Mouse (Mus musculus) cerebellum, postnatal 4 days (tissue): Measurements from ENCODE around the gene Ddc.

Experiments
- DNase-seq, 2 experiments: peaks; one replicate each; pipeline ENCODE4 v3.0.0; 2022; ENCODE audit warnings: low spot score in 2 of 2, mixed read lengths in 1 of 2

Ddc gene

DNA sequence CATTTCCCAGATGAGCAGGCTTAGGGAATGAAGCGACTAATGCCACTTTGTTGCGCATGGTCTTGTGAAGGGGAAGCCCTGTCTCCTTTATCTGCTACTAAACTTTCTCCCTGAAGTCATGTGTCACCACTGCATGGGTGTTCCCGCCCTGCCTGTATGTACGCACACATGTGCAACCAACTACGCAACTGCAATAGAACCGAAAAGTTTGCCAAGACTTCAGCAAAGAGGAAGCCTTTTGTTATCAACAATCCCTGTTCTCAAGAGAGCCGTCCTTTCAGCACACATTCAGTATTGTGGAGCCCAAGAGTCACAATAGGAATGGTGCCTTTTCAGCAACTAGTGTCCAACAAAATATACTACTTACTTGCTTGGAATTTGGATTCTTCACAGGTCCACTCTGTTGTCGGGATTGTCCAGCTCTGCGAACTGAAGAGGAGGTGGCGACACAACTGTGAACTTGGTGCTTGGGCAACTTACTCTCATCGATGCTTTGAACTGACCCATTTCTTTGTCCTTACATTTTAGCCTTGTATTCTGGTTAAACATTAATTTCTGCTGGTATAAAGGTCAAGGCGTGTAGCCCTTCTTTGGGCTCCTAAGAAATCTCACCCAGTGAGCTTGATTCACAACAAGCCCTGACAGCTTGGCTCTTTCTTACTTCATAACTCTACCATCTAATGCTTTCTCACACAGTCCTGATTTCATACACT is at the start of gene Ddc:
TSS of gene Ddc (minus strand) at position 500 of the 713 bp plus-strand sequence.
- no peak for DNase-seq

DNA sequence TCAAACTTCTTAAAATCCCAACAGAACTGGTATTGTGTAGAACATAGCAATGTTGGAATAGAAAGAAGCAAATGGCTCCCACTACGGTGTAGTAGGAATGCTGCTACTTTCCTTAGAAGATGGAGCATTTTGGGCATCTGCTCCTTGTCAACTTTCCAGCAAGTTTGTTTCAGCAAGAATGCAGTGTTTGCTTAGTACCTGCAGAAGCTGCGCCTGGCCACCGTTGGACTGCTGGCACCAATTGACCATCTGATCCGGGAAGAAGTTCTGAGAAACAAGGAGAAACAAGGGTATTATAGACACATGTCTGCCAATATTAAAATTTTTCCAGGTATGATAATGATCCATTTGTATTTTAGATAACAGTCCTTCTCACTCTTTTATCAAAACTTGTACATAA is 47.8 kb upstream of the Ddc start:
- DNase-seq, result no peak

DNA sequence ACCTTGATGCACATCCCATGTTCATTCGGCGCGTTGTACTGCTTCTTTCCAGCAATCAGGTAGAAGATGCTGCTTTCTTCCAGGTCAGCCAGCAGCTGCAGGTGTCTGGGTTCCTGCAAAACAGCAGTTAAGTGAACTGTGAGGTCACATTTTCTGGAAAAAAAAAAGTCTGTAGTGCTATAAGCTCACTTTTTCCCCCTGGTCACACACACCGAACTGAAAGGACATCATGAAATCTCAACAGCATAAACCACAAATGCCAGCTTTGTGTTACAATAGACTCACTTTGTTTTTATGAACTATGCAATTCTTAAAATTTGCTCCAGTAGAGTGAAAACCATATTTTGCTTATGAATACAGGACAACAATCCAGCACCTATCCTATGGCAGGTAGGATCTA is 46.9 kb upstream of the Ddc start:
- DNase-seq, result no peak

DNA sequence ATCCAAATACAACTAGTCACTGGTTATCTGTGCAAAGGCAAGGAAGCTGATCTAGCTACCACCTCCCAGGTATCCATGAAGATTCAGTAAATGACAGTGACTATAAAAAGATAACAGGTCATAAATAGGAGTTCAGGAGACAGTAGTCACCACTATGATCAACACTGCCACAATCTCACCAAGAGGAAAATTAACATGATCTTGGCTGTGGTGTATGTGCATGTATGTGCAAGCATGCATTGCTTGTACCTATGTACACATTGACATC is 46.1 kb upstream of the Ddc start:
- no peak for DNase-seq

DNA sequence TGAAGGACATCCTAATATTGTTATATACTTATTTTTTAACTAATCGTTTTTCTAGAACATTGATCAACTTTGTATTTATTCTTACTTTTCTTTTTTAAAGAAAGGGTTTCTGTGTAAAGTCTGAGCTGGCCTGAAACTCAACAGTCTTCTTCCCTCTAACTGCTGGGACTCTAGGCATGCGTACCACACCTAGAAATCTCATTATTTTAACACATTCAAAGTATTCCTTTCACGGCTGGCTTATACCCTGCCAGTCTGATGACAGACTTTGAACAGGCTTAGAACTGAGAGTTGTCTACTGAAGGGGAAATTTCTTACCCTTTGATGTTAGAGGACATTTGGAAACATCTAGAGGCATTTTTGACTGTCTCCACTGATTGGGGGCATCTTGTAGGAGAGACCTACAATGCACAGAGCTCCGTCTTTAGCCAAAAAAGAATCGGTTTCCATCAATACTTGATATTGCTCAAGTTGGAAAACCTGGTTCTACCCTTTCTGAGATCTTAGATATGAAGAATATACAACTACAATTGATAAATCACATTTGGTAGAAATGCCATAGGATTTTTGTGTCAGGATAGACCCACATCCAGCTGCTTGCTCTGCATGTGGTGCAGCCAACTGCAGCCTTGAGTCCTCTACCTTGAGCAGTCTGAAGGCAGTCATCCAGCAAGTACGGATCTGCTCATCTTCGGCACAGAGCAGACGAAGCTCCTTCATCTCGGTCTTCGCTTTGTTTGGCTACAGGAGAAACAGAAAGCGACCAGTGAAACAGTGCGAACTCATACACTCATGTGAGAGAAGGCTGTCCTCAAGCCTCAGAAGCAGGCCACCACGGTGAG is 45.5 kb upstream of the Ddc start:
- DNase-seq, result no peak

DNA sequence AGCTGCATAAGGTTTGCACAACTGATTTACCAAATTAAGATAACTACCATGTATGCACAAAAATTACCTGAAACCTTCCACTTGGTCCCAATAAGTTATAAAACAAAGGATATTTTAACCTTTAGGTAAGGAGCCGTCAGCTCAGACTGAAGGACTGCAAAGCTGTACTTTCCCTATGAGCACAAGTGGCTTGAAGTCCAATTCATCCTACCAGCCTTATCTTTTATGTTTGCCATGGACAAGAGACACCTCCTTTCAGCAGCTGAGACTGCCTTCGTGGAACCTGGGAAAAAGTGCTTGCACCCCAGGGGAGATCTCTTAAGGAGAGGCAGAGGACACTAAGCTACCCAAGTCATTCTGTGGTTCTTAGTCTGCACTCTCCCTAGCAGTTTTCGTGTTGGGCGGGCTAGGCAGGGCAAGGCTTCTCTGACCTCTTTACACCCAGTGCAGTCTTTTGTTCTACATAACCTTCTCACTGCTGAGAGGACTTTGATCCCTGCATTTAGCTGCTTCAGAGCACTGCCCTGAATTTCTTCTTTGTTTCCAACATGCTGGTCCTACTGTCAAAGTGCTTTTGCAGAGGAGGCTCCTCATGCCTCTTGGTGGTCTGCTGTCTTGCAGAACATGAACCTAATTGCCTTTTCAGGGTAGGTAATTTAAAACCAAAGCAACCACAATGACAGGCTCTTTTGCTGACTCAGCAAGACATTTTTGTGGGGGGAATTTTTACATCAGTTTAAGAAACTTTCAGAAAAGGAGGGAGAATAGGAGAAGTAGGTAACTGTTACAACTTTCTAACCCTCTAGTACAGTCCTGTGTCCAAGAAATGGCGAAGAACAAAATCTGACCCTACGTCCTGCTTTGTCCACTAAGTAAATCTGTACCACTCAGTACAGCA is 44.6 kb upstream of the Ddc start:
- DNase-seq, result no peak

DNA sequence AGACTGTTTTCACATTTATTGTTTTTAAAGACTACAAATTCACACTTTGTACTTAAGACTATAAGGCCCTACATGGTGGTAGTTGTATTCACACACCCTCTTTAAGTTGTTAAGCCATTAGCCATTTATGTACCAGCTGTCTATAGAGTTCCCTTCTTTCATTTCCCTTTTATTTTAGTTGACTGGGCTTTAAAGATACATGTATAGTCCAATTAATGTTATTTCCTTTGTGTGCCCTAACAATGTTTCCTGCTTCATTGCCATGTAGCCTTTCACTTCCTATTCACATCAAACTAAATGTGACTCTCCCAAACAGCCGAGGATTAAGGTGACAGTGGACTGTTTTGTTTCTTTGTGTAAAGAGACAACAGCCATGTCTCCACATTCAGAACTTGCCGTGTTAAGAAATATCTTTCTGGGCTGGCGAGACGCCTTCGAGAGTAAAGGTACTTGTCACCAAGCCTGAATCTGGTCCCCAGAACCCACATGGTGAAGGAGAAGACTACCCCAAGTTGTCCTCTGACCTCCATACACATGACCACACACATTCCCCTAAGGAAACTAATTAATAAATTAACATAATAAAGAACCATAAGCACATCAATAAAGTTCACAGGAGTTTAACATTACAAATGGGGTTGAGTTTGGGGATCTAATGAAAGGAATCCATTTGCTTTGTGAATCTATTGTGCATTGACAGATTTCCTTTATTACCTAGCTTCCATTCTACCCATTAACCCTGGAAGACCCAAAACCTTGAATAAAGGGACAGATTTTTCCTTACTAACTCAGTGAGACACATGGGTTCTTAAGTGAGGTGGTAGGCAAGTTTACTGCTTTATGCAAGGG is 43.1 kb upstream of the Ddc start:
- DNase-seq, result no peak

DNA sequence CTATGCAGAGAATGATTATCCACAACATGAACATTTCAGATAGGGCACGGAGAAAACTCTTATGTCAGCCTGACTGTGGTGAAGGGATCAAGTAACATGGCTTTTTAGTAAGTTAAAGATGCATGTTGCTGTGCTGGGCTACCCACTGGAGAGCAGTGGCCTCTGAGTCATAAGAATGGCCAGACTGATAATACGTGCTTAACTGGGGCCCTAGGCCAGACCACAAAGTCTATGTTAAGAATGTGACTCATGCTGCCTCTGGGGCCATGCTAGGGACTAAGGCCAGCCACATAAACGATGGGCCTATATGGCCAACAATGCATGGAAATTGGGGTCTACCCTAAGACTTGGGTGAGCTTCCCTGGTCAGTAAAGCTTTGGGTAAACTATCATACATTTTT is 41.7 kb upstream of the Ddc start:
- no peak for DNase-seq

DNA sequence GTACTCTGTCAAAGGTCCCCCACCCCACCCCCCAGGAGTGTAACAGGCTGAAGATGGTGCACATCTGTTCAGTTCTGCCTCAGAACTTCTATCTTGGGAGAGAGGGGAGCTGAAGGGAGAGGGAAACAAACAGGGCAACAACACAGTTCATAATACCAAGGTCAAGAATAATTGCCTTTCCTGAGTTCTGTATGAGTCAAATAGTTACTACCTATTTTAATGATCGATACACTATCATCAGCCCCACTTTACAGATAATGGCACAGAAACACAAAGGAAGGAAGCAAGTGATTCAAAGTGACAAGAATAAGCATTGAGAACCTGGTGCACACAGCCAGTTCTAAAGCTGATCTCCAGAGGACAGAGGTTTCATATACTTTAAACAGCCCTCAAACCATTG is 40.6 kb upstream of the Ddc start:
- DNase-seq, result no peak

DNA sequence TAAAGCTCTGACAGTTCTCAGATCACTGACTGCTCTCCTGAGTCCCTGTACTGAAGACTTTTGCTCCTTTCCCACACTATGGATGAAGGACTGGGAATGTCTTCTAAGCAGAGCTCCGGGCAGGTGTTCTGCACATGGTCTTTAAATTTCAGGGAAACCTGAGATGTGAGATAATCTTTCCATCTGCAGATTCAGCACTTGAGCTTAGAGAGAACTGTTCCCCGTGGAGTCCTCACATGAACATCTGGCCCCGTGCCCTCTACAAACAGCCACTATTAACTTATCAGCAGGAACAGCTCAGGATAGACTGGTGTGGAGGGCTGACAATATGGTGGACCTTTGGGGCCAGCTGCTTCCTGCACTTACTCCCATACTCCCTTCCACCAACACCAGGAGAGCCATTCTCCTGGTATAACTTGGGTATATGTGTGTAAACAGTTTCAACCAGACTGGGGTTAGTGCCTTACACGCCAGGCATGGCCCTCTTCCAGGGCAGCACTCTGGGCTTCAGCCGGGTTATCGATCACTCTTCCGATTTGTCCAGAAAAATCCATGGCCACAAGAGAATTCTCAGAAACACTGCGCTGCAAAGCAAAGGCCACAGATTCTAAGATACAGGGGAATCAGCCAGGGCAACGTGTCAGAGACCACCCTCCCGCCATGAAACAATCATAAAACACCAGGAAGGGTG is 39.5 kb upstream of the Ddc start:
- no peak for DNase-seq

DNA sequence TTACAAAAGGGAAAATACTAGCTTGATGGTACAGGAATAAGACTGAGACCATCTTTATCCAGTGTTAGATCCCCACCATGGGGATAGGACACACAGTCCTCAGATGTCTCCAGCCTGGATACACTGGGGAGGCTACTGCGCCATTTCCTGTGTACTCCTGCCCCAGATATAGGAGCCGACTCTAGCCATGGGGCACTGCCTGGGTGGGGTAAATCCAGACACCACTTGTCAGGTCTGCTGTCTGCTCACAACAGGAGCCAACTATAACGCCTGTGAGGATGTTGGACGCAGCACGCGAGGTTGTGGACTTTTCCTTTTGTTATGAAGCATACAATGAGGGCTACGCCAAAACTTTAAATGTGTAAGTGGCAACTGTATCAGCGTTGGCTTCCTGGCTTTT is 36.9 kb upstream of the Ddc start:
- no peak for DNase-seq

DNA sequence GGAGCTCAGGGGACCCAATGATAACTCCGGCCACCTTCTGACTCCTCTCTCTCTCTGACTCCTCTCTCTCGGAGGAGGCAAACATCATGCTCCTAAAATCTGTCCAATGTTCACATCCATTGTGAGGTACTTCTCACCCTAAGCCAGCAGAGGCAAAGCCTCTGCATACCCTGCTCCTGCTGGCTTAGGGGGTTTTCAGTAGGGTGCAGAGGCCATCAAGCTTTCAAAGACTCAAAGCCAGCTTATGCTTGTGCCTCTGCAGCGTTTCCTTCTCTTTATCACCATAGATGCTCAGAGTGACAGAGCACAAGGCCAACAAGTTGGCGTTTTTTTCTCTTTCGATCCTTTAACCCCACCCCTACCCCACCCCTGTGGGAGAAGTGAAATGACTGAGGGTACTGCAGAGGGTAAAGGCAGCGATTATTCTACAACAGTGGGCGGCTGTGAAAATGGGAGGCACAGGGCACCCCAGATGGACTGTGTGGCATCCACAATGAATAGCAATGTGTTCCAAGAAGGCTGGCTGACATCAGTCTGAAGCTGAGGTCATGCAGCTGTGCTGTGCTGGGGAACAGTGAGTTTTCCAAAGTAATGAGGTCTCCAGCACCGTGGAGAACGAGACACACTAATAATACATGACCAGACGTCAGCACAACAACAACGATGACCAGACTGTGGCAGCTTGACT is 34.3 kb upstream of the Ddc start:
- no peak for DNase-seq

DNA sequence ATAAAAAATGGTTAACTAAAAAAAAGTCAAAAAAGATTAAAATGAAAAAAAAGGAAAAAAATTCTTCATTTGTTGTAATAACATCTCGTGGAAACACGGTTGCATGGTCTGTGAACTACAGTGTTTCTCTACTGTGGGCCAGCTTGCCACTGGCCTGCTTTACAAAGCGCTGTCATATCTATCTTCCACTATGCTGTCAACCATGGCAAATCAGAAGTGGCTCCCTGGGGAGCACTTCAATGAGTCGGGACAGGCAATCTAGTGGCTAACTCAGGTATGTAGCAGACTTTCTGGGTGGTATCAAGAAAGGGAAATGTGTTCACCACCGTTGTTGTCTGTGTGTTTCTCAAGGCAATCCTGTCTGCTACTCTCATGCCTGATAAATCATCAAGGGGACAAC is 33.7 kb upstream of the Ddc start:
- DNase-seq, result no peak

DNA sequence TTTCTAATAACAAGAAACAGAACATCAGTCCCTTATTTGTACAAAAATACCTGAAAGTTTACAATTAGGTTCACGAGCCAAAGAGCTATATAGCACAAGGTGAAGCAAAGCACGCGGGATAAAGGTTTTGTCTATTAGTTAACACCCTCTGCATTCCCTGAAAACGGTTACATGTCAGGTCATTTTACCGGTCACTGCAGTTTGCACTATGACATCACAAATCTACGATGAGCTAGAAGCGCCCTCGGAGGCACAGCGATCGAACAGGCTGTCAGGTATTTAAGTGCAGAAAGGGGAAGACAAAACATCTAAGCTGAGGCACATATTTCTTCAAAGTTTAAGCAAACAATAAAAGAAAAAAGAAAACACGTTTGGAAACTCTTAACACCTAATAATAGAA is 32.6 kb upstream of the Ddc start:
- no peak for DNase-seq

DNA sequence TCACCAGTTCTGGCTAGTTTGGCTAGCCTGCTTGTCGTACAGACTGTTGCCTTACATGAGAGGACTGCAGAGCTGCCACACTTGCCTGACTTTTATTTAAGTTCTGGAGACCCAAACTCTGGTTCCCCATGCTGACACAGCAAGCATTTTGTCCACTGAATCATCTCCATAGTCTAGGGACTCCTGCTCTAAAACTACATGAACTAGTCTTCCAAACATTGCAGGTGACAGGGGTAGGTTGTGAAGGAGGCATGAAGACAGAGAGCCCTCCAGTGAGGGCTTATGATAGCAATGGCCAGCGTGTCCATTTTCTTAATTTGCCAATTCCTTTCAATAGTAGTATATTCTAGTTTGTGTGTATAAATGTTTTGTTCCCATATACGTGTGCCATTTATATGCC is 31.1 kb upstream of the Ddc start:
- DNase-seq, result no peak

DNA sequence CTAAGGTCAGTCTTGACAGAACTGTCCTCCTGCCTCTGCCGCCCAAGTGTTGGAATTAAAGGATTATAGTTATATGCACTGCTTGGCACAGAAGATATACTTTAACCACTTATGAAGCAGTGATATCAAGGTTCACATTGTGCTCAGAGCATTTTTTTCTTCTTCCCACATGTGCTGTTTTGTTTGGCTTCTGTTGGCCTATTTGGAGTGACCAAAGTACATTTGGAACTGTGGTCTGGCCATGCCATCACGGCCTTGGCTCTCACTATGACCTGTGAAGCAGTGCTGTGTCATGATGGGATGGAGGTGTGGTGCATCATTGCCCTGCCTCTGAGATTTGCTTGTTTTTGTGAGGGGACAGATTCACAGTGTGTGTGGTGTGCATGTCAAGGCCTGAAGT is 30.6 kb upstream of the Ddc start:
- no peak for DNase-seq

DNA sequence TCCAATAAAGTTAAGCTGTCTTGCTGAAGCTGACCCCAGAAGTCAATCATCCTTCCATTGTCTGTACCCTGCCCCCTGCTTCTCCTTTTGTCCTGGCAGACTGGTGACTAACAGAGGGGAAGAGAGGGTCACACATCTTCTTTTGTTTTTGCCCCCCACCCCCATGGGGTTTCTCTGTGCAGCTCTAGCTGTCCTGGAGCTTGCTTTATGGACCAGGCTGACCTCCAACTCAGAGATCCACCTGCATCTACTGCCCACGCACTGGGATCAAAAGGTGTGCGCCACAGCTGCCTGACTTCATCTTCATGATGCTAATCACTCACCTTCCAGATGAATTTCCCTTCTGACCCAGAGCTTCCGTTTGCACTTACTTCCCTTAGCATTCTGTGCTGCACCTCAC is 26.0 kb upstream of the Ddc start:
- no peak for DNase-seq

DNA sequence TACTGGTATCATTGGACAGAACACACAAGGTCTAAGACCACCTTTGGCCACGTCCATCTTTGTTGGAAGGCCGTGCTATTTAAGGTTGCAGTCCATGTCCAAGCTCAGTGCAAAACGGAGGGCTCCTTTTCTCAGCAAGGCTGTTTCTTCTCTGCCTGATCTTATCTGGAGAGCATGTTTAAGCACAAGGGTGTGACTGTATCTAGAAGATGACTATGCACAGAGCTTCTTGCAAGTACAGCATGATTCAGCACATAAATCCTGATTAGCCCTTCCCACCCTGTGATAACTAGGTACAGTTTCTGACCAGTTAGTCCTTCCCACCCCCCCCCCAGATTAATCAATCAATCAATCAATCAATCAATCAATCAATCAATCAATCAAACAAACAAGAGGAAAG is 25.4 kb upstream of the Ddc start:
- no peak for DNase-seq

DNA sequence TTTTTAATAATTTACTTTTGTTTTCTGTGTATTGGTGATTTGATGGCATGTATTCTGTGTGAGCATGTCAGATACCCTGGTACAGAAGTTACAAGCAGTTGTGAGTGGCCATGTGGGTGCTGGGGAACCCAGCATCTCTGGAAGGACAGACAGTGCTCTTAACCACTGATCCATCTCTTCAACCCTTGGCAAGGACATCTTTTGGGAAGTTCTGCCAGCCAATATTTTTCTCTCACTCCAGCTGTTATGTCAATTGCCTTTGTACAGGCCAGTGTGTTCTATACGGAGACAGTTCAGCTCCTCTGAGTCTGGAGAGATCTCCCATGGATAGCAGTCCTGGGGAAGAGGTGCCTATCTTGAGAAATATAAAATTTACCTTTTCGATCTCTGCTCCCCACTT is 24.2 kb upstream of the Ddc start:
- no peak for DNase-seq

DNA sequence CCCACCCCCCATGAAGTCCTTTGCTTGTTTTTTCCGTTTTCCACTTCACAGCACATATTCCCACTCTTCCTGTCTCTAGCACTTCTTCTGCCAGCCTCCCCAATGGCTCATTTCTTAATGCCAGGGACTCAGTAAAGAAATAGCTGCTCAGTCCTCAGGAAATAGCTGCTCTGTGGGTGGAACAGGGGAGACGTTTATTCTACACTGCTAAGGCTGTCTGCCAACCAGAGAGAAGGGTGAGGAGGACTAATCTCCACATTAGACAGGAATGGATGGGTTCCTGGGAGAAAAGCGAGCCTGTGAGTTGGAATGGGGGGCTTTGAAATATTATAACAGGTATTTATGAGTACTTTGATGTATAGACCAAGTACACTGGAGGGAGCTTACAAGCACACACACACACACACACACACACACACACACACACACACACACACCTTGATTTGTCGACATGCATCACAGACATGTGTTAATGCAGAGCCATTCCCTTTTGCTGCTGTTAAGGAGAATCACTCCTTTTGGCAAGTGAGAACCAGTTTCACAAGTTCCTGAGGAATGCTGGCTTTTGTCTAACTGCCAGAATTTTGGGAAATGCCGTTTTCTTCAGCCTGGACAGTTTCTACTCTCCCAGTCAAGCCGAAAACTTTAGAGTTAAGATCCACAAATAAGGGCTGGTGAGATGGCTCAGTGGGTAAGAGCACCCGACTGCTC is 9.9 kb upstream of the Ddc start:
- DNase-seq, result no peak
